Mouse (Mus musculus): ENCODE results near the gene Atl2. TPM values are rescaled to one million over a fixed set of nuclear protein-coding genes. Genes with fewer than 3 reads are reported as not detected.

Atl2 gene
- polyA plus RNA-seq, 1 experiment from 2014 or later: 28.2 TPM

DNA sequence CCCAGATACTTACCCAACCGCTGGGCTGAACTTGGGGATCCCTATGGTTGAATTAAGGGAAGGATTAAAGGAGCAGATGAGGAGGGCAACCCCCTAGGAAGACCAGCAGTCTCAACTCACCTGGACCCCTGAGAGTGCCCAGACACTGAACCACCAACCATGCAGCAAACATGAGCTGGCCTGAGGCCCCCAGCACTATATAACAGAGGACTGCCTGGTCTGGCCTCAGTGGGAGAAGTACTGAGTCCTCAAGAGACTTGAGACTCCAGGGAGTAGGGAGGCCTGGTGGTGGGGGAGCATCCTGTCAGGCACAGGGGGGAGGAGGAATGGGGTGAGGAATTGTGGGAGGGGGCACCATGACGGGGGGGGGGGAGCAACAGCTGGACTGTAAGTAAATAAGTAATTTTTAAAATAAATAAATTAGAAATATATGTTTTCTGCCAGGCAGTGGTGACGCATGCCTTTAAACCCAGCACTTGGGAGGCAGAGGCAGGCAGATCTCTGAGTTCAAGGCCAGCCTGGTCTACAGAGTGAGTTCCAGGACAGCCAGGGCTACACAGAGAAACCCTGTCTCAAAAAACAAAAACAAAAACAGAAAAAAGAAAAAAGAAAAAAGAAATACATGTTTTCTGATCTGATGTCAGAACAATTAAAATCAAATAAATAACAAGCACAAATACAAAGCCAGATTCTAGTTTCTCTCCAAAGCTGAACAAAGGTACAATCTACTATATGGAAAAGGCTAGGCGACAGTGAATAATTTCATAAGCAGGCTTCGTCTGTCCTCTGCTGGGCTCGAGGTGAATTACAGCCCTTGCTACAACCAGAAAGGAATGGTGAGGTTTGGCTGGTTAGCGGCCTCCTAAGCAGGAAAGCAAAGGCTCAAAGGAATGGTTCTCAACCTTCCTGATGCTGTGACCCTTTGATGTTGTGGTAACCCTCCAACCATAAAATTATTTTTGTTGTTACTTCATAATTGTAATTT lies 55.4 kb downstream of the Atl2 start:
- 44% methylated on average over 7 of the region's 7 CpGs for WGBS
- DNase-seq (ENCODE audit: low spot score): peak; percentile 87
- H3K27me3 ChIP-seq (replicated peaks; ENCODE audit: control insufficient read depth, insufficient read depth, low read length): no peaks in the 10 kb centered on the region
- H3K4me3 ChIP-seq (ENCODE audit: low read depth, low read length): no peak overlapping the region
- no peaks in the 10 kb centered on the region for H3K4me1 ChIP-seq (ENCODE audit: control insufficient read depth, insufficient read depth, low read length)
- no peaks in the 10 kb centered on the region for H3K36me3 ChIP-seq (ENCODE audit: control insufficient read depth, insufficient read depth, low read length)
- no peak overlapping the region for H3K9ac ChIP-seq (ENCODE audit: low read length)
- no peak overlapping the region for H3K27ac ChIP-seq (ENCODE audit: low read depth, low read length)
- H3K4me2 ChIP-seq (ENCODE audit: low read length): no peak overlapping the region
- peak; percentile 88 for ATAC-seq
- H3K9me3 ChIP-seq (replicated peaks; ENCODE audit: control insufficient read depth, low read length): no peaks in the 10 kb centered on the region

DNA sequence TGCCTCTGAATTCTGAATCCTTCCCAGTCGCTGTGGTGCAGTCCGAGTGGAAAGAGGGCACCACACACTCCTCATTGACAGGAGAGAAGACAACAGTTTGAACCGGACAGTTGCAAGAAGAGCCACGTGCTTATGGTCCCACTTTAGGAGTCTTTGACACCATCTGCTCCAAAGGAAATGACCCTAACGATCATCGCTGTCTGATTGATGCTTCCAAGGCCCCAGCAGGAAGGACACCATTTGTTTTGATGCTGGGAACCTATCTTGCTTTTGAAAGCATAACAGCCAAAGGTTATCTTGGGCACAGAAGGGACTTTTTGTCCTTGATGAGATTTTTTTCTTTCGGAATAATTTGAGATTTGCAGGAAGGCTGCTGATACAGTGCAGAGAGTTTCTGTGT lies 58.9 kb downstream of the Atl2 start:
- Histone ChIP-seq H3K27ac (ENCODE audit: low read depth, low read length) (no peak overlapping the region), H3K4me3 (ENCODE audit: low read depth, low read length) (no peak overlapping the region), H3K27me3 (replicated peaks; ENCODE audit: control insufficient read depth, insufficient read depth, low read length) (no peaks in the 10 kb centered on the region), H3K4me2 (ENCODE audit: low read length) (no peak overlapping the region), H3K9ac (ENCODE audit: low read length) (no peak overlapping the region), H3K4me1 (ENCODE audit: control insufficient read depth, insufficient read depth, low read length) (no peaks in the 10 kb centered on the region), H3K36me3 (ENCODE audit: control insufficient read depth, insufficient read depth, low read length) (no peaks in the 10 kb centered on the region), H3K9me3 (replicated peaks; ENCODE audit: control insufficient read depth, low read length) (no peaks in the 10 kb centered on the region)
- WGBS: 84% methylated on average over 7 of the region's 7 CpGs
- DNase-seq (ENCODE audit: low spot score) (no peak), ATAC-seq (no peak)

DNA sequence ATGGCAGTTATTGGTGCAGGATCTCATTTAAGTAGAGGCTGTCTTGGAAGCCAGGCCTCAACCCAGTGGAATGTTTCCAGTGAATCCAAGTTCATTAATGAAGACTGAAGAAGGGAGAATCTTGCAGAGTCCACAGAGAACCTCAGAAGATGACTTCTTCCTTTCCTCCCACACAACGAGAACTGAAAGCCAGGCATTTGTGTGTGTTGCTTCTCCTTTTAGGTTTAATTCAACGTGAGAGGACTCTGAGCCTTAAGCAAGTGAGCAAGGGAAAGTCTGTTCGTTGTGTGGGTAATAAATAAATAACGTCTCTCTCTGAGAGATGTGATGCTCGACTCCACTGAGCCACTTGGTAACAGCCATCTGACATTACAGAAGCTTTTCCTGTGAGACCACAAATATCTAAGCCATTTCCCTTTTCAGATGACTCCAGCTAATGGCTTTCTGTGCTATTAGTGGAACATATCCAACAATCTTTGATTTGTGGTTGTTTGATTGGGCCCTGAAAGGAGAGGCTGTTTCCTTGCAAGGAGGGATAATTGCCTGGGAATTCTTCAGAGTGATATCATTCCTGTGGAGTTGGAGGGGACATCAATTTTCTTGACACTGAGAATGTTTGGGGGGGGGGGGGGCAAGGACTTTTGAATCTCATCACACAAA lies 60.1 kb downstream of the Atl2 start:
- no peak overlapping the region for H3K4me2 ChIP-seq (ENCODE audit: low read length)
- H3K36me3 ChIP-seq (ENCODE audit: control insufficient read depth, insufficient read depth, low read length): no peaks in the 10 kb centered on the region
- no peak overlapping the region for H3K9ac ChIP-seq (ENCODE audit: low read length)
- H3K27me3 ChIP-seq (replicated peaks; ENCODE audit: control insufficient read depth, insufficient read depth, low read length): no peaks in the 10 kb centered on the region
- ATAC-seq: no peak
- no peak overlapping the region for H3K4me3 ChIP-seq (ENCODE audit: low read depth, low read length)
- no peaks in the 10 kb centered on the region for H3K4me1 ChIP-seq (ENCODE audit: control insufficient read depth, insufficient read depth, low read length)
- no peak overlapping the region for H3K27ac ChIP-seq (ENCODE audit: low read depth, low read length)
- no peak for DNase-seq (ENCODE audit: low spot score)
- WGBS: 72% methylated on average over 5 of the region's 5 CpGs
- H3K9me3 ChIP-seq (replicated peaks; ENCODE audit: control insufficient read depth, low read length): no peaks in the 10 kb centered on the region

DNA sequence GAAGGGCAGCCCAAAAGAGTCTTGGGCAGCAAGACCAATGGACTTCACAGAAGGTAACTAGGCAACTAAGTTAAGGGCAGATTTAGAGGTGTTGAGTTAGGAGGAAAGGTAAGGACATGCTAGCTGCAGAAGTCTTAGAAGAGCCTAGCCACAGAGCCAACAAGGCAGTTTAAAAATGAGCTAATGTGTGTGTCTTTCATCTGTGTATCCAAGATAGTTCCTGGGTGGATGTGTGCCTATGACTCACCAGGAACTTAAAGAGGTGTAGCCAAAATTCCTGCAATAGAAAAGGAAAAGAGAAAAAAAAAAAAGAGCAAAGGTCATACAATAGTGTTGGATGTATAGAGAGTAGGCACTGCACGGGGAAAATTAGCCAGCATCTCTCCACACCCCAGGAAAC lies 63.6 kb downstream of the Atl2 start:
- no peak overlapping the region for H3K9ac ChIP-seq (ENCODE audit: low read length)
- no peaks in the 10 kb centered on the region for H3K9me3 ChIP-seq (replicated peaks; ENCODE audit: control insufficient read depth, low read length)
- H3K27me3 ChIP-seq (replicated peaks; ENCODE audit: control insufficient read depth, insufficient read depth, low read length): no peaks in the 10 kb centered on the region
- DNase-seq (ENCODE audit: low spot score) (no peak), ATAC-seq (no peak)
- no peaks in the 10 kb centered on the region for H3K4me1 ChIP-seq (ENCODE audit: control insufficient read depth, insufficient read depth, low read length)
- 52% methylated on average over 1 of the region's 1 CpGs for WGBS
- no peaks in the 10 kb centered on the region for H3K36me3 ChIP-seq (ENCODE audit: control insufficient read depth, insufficient read depth, low read length)
- no peak overlapping the region for H3K27ac ChIP-seq (ENCODE audit: low read depth, low read length)
- no peak overlapping the region for H3K4me3 ChIP-seq (ENCODE audit: low read depth, low read length)
- no peak overlapping the region for H3K4me2 ChIP-seq (ENCODE audit: low read length)

DNA sequence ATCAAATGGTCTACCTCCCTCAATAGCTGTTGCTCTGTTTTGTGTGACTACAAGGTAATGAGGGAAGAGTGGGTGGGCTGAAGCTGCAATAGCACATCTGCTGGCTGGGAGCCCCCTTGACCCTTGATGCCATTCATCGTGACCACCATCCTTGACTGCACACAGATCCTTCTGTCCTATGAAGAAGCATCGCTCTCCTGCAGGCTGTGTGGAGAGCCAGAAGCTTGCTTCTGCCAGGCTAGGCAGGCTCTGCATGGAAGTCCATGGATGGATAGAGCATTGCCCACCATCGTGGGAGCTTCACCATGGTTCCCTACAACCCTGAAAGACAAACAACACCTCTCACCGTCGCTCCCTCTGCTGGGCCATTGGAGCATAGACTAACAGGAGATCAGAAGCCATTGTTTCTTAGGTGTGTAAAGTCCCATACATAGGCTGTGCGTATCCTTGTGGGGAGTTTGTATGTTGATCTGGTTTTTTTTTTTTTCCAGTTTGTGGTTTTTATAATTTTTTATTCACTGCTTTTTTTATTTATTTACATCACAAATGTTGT lies 69.4 kb downstream of the Atl2 start:
- no peak overlapping the region for H3K9ac ChIP-seq (ENCODE audit: low read length)
- 66% methylated on average over 6 of the region's 6 CpGs for WGBS
- H3K4me3 ChIP-seq (ENCODE audit: low read depth, low read length): no peak overlapping the region
- ATAC-seq (no peak), DNase-seq (ENCODE audit: low spot score) (no peak)
- H3K36me3 ChIP-seq (ENCODE audit: control insufficient read depth, insufficient read depth, low read length): no peaks in the 10 kb centered on the region
- no peak overlapping the region for H3K4me2 ChIP-seq (ENCODE audit: low read length)
- no peak overlapping the region for H3K27ac ChIP-seq (ENCODE audit: low read depth, low read length)
- H3K27me3 ChIP-seq (replicated peaks; ENCODE audit: control insufficient read depth, insufficient read depth, low read length): no peaks in the 10 kb centered on the region
- no peaks in the 10 kb centered on the region for H3K9me3 ChIP-seq (replicated peaks; ENCODE audit: control insufficient read depth, low read length)
- H3K4me1 ChIP-seq (ENCODE audit: control insufficient read depth, insufficient read depth, low read length): no peaks in the 10 kb centered on the region

DNA sequence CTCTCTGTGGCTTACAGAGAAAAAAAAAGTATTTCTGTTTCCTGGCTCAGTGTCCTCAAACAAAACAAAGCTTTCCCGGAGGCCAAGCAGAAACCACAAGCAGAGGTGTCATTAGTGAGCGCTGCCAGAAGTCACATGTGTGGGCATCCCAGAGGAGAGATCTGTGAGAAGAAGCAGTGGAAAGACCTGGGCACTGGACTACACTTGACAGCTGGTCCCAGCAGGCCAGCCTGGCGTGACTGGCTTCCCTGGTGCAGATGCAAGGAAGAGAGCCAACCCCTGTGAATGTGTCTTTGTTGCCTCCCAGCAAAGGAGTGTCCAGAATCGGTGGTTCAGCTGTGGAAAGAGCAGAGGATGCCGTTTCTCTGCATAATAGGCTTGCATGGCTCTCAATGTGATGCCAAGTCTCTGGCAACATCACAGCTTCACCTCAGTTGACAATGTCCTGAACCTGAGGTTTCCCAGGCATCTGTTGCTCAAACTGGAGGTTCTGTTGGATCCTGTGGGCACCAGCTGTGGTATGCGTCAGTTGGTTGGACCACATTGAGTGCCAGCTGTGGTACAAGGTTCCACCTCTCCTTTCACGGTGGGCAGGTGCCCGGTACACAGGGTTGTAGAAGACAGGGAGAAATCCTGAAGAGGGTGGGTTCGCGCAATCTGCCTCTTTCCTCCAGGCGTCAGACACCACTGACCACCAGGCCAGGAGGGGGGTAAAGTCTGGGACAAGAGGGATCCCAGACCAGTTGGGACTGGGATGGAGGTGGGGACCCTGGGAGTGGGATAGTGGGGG lies 70.5 kb downstream of the Atl2 start:
- Histone ChIP-seq H3K4me3 (ENCODE audit: low read depth, low read length) (no peak overlapping the region), H3K27ac (ENCODE audit: low read depth, low read length) (no peak overlapping the region), H3K9ac (ENCODE audit: low read length) (no peak overlapping the region), H3K27me3 (replicated peaks; ENCODE audit: control insufficient read depth, insufficient read depth, low read length) (no peaks in the 10 kb centered on the region), H3K36me3 (ENCODE audit: control insufficient read depth, insufficient read depth, low read length) (no peaks in the 10 kb centered on the region), H3K4me2 (ENCODE audit: low read length) (no peak overlapping the region), H3K9me3 (replicated peaks; ENCODE audit: control insufficient read depth, low read length) (no peaks in the 10 kb centered on the region), H3K4me1 (ENCODE audit: control insufficient read depth, insufficient read depth, low read length) (no peaks in the 10 kb centered on the region)
- peak; percentile 23; the same call in 1 of the 2 replicates for ATAC-seq
- peak; percentile 17 for DNase-seq (ENCODE audit: low spot score)
- 79% methylated on average over 11 of the region's 11 CpGs for WGBS

DNA sequence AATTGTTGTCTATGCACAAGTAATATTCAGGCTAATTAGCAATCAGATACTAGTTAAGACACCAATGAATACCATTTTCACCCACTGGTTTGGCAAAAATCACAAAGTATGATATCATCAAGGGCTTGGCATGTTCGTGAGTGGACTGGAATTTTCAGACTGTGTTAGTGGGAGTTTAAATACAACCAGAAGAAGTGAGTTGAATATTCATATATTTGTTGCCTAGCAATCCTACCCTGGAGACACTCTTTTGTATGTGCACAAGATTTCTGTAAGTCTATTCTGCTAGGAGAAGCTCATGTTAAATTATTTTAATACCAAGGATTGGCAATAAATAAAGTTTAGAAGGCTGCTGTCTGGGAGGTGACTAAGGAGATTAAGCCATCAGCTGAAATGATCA lies 71.5 kb downstream of the Atl2 start:
- no peak overlapping the region for H3K4me3 ChIP-seq (ENCODE audit: low read depth, low read length)
- no peak overlapping the region for H3K27ac ChIP-seq (ENCODE audit: low read depth, low read length)
- H3K36me3 ChIP-seq (ENCODE audit: control insufficient read depth, insufficient read depth, low read length): no peaks in the 10 kb centered on the region
- no peak for ATAC-seq
- no peaks in the 10 kb centered on the region for H3K9me3 ChIP-seq (replicated peaks; ENCODE audit: control insufficient read depth, low read length)
- H3K27me3 ChIP-seq (replicated peaks; ENCODE audit: control insufficient read depth, insufficient read depth, low read length): no peaks in the 10 kb centered on the region
- H3K4me2 ChIP-seq (ENCODE audit: low read length): no peak overlapping the region
- H3K4me1 ChIP-seq (ENCODE audit: control insufficient read depth, insufficient read depth, low read length): no peaks in the 10 kb centered on the region
- DNase-seq (ENCODE audit: low spot score): no peak
- no peak overlapping the region for H3K9ac ChIP-seq (ENCODE audit: low read length)
- 61% methylated on average over 1 of the region's 1 CpGs for WGBS

DNA sequence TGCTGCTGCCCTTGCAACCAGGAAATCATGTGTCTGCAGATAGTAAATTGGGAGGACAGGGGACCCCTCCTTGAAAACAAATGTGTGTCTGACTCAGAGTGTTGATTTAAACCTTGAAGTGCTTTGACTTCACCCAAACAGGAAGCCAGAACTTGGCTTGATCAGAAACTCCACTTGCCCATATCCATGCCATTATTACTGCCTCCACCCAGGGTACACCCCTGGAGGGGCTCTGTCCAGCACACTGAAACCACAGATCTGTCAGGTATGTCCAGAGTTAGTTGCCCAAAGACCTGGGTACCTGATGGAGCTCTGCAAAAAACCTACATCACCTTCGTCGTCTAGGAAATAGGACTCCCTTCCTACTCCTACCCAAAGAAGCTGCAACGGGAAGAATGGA lies 77.0 kb downstream of the Atl2 start:
- H3K27me3 ChIP-seq (replicated peaks; ENCODE audit: control insufficient read depth, insufficient read depth, low read length): 0 out of 2 replicates have a peak, but pooled peaks cover 5% of the 10 kb centered on the region
- no peak overlapping the region for H3K9ac ChIP-seq (ENCODE audit: low read length)
- DNase-seq (ENCODE audit: low spot score) (no peak), ATAC-seq (no peak)
- H3K27ac ChIP-seq (ENCODE audit: low read depth, low read length): no peak overlapping the region
- WGBS: 25% methylated on average over 3 of the region's 3 CpGs
- H3K4me1 ChIP-seq (ENCODE audit: control insufficient read depth, insufficient read depth, low read length): no peaks in the 10 kb centered on the region
- no peaks in the 10 kb centered on the region for H3K9me3 ChIP-seq (replicated peaks; ENCODE audit: control insufficient read depth, low read length)
- no peak overlapping the region for H3K4me2 ChIP-seq (ENCODE audit: low read length)
- no peaks in the 10 kb centered on the region for H3K36me3 ChIP-seq (ENCODE audit: control insufficient read depth, insufficient read depth, low read length)
- H3K4me3 ChIP-seq (ENCODE audit: low read depth, low read length): no peak overlapping the region
